Mouse (Mus musculus) liver, postnatal 0 days (tissue): ENCODE data around the gene Tcerg1l. TPM values are rescaled to one million over a fixed set of nuclear protein-coding genes. Genes with fewer than 3 reads are reported as not detected.

Experiments used
- ATAC-seq: fragments of 200-750 bp; cut with Nextera tagmentation; 2 replicates; pipeline ENCODE4 v1.8.0; 2017; ENCODE audit warnings: mild to moderate bottlenecking, moderate library complexity
- DNase-seq: peaks from one replicate; pipeline ENCODE4 v3.0.0-alpha.2; 2016
- H3K27ac ChIP-seq: fragments of 300-500 bp; sonication (generic); 2 replicates; pipeline ENCODE4 v1.5.1; 2014; ENCODE audit warnings: antibody characterized with exemption, moderate library complexity, mild to moderate bottlenecking, low read depth
- H3K27me3 ChIP-seq: fragments of 300-500 bp; sonication (generic); 2 replicates; pipeline ENCODE4 v1.6.1; 2014; ENCODE audit warnings: low read length, control low read depth, mixed read lengths; ENCODE audit not compliant: insufficient read depth
- H3K36me3 ChIP-seq: fragments of 300-500 bp; sonication (generic); replicated peaks from 2 replicates; pipeline ENCODE4 v1.6.1; 2014; ENCODE audit warnings: mild to moderate bottlenecking, control low read depth, low read length, moderate library complexity, mixed read lengths; ENCODE audit not compliant: insufficient read depth
- H3K4me1 ChIP-seq: fragments of 300-500 bp; sonication (generic); 2 replicates; pipeline ENCODE4 v1.6.1; 2014; ENCODE audit warnings: antibody characterized with exemption, mild to moderate bottlenecking, control low read depth; ENCODE audit not compliant: insufficient read depth
- H3K4me2 ChIP-seq: fragments of 300-500 bp; sonication (generic); 2 replicates; pipeline ENCODE4 v1.6.1; 2014; ENCODE audit warnings: low read depth, mild to moderate bottlenecking, low read length, moderate library complexity, mixed read lengths
- H3K4me3 ChIP-seq: fragments of 300-500 bp; sonication (generic); 2 replicates; pipeline ENCODE4 v1.5.1; 2014; ENCODE audit warnings: low read depth, low read length
- H3K9ac ChIP-seq: fragments of 300-500 bp; sonication (generic); replicated peaks from 2 replicates; pipeline ENCODE4 v1.6.1; 2014; ENCODE audit warnings: mild to moderate bottlenecking, moderate library complexity
- H3K9me3 ChIP-seq: fragments of 300-500 bp; sonication (generic); 2 replicates; pipeline ENCODE4 v1.6.1; 2016; ENCODE audit warnings: mild to moderate bottlenecking, control low read depth, low read length, mixed read lengths
- CTCF ChIP-seq: sonication (generic); IDR thresholded peaks from 2 replicates; pipeline ENCODE4 v1.5.1; 2016; ENCODE audit warnings: antibody characterized with exemption, low read depth
- EP300 ChIP-seq: IDR thresholded peaks from 2 replicates; pipeline ENCODE4 v1.6.1; 2016; ENCODE audit warnings: antibody characterized with exemption, low read depth, mild to moderate bottlenecking
- WGBS: fragments of 180-500 bp; shearing (Covaris S2); extraction: QIAGEN DNeasy Blood & Tissue Kit; methylation state at CpG from one replicate; pipeline ENCODE4 v1.1.7; 2014; ENCODE audit not compliant: insufficient replicate concordance; 5-methylcytosine and 5-hydroxymethylcytosine counted together
- polyA plus RNA-seq: library from polyadenylated mRNA; unstranded; fragments of >200 nt; fragmentation: Nextera tagmentation; extraction: Ambion mirVana; gene quantifications from 2 replicates; pipeline ENCODE4 v1.2.1, GENCODE M21; 2015

Gene Tcerg1l
- polyA plus RNA-seq, 1 experiment from 2014 or later, result not detected

DNA sequence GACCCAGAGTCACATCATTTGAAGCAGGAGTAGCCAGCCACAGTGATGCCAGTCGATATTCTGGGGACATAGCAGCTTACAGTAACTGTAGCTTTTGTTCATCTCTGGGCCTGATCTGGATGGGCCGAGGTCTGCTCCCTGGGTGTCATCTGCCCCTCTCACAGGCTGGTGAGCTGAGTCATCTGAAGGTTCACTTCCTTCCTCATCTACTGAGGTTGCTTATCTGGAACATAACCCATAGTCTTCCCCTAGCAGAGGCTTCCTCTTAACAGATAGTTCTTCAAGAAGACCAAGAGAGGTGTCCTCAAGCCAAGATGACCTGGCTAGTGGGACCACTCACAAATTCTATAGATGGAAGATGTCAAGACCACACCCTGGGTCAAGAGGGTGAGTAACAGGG lies 192.4 kb downstream of the Tcerg1l start:
- Histone ChIP-seq H3K4me2 (no peak overlapping the region), H3K27ac (no peak overlapping the region), H3K9ac (no peak overlapping the region), H3K4me3 (no peak overlapping the region), H3K9me3 (no peaks in the 10 kb centered on the region), H3K36me3 (no peaks in the 10 kb centered on the region), H3K27me3 (no peaks in the 10 kb centered on the region), H3K4me1 (no peaks in the 10 kb centered on the region)
- no peak for DNase-seq
- 29% methylated on average over 2 of the region's 2 CpGs for WGBS
- ATAC-seq, result no peak
- TF ChIP-seq CTCF (no peak), EP300 (no peak)

- Histone ChIP-seq H3K36me3 (no peaks in the 10 kb centered on the region), H3K9me3 (no peaks in the 10 kb centered on the region), H3K27me3 (no peaks in the 10 kb centered on the region), H3K4me1 (no peaks in the 10 kb centered on the region), H3K9ac (no peak overlapping the region), H3K27ac (no peak overlapping the region), H3K4me3 (no peak overlapping the region), H3K4me2 (no peak overlapping the region)
- TF ChIP-seq CTCF, result no peak
- TF ChIP-seq EP300, result no peak
- no peak for DNase-seq
- no peak for ATAC-seq
- WGBS, result 43% methylated on average over 15 of the region's 15 CpGs
These were observed 195.2 kb downstream of the Tcerg1l start for GRCm38 (mm10) chr7:138202162-138202832.

DNA sequence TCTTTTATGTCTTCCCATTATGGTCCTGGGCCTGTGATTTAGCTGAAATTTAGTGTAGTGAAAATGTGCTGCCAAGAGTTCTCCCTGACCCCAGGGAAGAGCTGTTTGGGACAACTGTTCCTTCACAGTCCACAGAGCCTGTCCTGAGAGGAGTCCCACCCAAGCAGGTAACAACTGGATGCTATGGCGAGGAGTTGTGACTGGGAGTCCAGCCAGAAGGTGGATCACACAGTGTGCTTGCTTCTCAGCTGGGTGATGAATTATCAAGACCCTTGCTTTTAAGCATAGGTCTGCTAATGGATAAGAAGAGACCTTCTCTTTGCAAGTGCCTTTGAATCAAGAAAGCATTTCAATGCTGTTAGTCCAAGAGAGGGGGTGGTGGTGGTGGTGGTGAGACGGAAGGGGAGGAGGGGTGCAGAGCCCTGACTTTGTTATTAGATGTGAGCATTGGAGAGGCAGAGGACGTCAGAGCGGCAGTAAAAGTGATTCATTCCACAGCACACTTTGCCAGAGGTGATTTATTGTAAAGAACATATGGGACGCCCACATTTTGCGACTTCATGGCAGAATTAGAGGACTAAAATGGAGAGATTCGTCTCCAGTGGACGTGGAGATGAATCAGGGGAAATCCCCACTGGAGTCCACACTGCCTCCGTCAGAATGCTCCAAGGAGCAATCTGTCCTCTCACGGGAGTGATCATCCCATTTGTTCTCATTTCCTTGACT lies 198.0 kb downstream of the Tcerg1l start:
- 72% methylated on average over 10 of the region's 10 CpGs for WGBS
- no peak for ATAC-seq
- H3K9ac ChIP-seq, result no peak overlapping the region

GRCm38 (mm10) chr7:138196139-138196538 lies 201.4 kb downstream of the Tcerg1l start:
- Histone ChIP-seq H3K27ac (no peak overlapping the region), H3K4me2 (no peak overlapping the region), H3K4me3 (no peak overlapping the region), H3K27me3 (no peaks in the 10 kb centered on the region), H3K4me1 (peaks cover 3% of the 10 kb centered on the region), H3K9me3 (no peaks in the 10 kb centered on the region), H3K36me3 (no peaks in the 10 kb centered on the region), H3K9ac (no peak overlapping the region)
- no peak for DNase-seq
- 40% methylated on average over 2 of the region's 2 CpGs for WGBS
- TF ChIP-seq CTCF (no peak), EP300 (no peak)
- no peak for ATAC-seq

More for the DNA sequence above, 198.0 kb downstream of the Tcerg1l start:
- H3K9me3 ChIP-seq, result no peaks in the 10 kb centered on the region
- no peak overlapping the region for H3K4me3 ChIP-seq
- no peak overlapping the region for H3K4me2 ChIP-seq
- DNase-seq, result no peak
- H3K27ac ChIP-seq, result no peak overlapping the region
- no peak for TF ChIP-seq CTCF
- no peak for TF ChIP-seq EP300
- H3K27me3 ChIP-seq, result no peaks in the 10 kb centered on the region
- H3K4me1 ChIP-seq, result peaks cover 3% of the 10 kb centered on the region
- H3K36me3 ChIP-seq, result no peaks in the 10 kb centered on the region

GRCm38 (mm10) chr7:138184197-138184596 lies 213.3 kb downstream of the Tcerg1l start:
- TF ChIP-seq EP300 (no peak), CTCF (no peak)
- ATAC-seq (no peak), DNase-seq (no peak)
- no peak overlapping the region for H3K27ac ChIP-seq
- H3K36me3 ChIP-seq, result no peaks in the 10 kb centered on the region
- no peak overlapping the region for H3K4me3 ChIP-seq
- H3K9ac ChIP-seq, result no peak overlapping the region
- no peaks in the 10 kb centered on the region for H3K27me3 ChIP-seq
- H3K4me1 ChIP-seq, result no peaks in the 10 kb centered on the region
- WGBS, result 78% methylated on average over 5 of the region's 5 CpGs
- no peak overlapping the region for H3K4me2 ChIP-seq
- no peaks in the 10 kb centered on the region for H3K9me3 ChIP-seq

GRCm38 (mm10) chr7:138182216-138182615 lies 215.3 kb downstream of the Tcerg1l start:
- no peak for DNase-seq
- Histone ChIP-seq H3K4me3 (no peak overlapping the region), H3K36me3 (no peaks in the 10 kb centered on the region), H3K4me2 (no peak overlapping the region), H3K27me3 (no peaks in the 10 kb centered on the region), H3K27ac (no peak overlapping the region), H3K9me3 (no peaks in the 10 kb centered on the region), H3K4me1 (no peaks in the 10 kb centered on the region), H3K9ac (no peak overlapping the region)
- WGBS, result 55% methylated on average over 3 of the region's 3 CpGs
- TF ChIP-seq EP300 (no peak), CTCF (no peak)
- no peak for ATAC-seq
